Mouse (Mus musculus): ENCODE measurements around the gene Pdia5.

DNA sequence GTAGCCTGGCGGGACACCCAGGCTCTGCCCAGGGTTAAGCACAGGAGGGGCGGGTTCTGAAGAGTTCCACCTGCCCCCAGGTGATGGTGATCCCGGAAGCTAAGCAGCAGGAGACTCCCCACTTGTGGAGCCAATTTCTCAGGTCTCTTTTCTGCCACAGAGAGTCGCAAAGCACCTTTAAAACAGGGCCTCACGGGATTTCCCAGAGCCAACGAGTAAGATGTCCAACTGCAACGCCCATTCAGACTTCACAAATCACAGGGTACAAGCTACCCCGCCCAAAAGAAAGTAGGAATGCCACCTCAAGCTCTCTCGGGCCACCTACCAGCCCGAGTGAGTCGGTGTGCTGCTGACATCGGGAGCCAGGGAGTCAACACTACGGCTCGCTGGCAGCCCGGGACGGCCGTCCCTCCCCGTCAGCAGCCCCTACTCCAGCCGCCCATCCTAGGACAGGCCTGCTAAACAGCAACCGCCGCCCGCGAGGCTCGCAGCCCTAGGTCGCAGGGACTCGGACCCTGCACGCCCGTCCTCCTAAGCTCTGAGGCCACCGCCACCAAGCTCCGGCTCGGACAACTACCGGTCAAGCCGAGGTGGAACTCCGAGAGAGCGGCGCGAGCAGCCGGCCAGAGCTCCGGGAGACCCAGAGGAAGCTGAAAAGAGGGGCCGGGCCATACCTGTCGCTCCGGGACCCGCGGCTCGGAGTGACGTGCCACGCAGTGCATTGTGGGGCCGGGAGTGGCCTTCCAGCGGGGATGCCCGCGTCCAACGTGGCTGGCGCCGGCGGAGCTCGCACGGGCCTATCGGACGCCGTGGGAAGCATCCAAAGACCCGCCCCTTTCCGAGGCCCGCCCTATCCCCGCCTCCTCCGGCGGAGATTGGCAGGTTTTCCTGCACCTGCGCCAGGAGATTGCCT lies 127.3 kb downstream of the Pdia5 start, which contains the start of gene Sec22a:
- TF ChIP-seq CTCF (IDR thresholded peaks at IDR 0.05; ENCODE audit: borderline replicate concordance, extremely low read depth, insufficient read depth, insufficient read length): no peak
- peak; percentile 72; the same call in 1 of the 2 replicates for TF ChIP-seq POLR2A (IDR thresholded peaks at IDR 0.05; ENCODE audit: borderline replicate concordance, extremely low read depth, insufficient read depth, insufficient read length, poor library complexity, severe bottlenecking)

Measured in brain, embryonic 14.5 days (tissue).